Mouse (Mus musculus) limb, embryonic 12.5 days (tissue): Measurements from ENCODE around the gene Batf. TPM values are rescaled to one million over a fixed set of nuclear protein-coding genes. Genes with fewer than 3 reads are reported as not detected.
"Not testable (repeated sequence)": the region's sequence is repeated elsewhere in the genome, so short reads cannot be mapped to it uniquely, and the experiment has no call there.

Experiments used
- ATAC-seq: fragments of 200-750 bp; cut with Nextera tagmentation; 2 replicates; pipeline ENCODE4 v1.8.0; 2017; ENCODE audit warnings: low read depth, moderate TSS enrichment; ENCODE audit not compliant: insufficient number of reproducible peaks, insufficient read depth, low FRiP score, low TSS enrichment
- H3K27ac ChIP-seq: fragments of 300-500 bp; sonication (generic); 2 replicates; pipeline ENCODE4 v1.5.1; 2016; ENCODE audit warnings: mild to moderate bottlenecking, moderate library complexity
- H3K27me3 ChIP-seq: fragments of 300-500 bp; sonication (generic); 2 replicates; pipeline ENCODE4 v1.6.1; 2016; ENCODE audit warnings: mild to moderate bottlenecking, moderate library complexity
- H3K36me3 ChIP-seq: fragments of 300-500 bp; sonication (generic); 2 replicates; pipeline ENCODE4 v1.6.1; 2016; ENCODE audit warnings: mild to moderate bottlenecking, moderate library complexity
- H3K4me1 ChIP-seq: fragments of 300-500 bp; sonication (generic); replicated peaks from 2 replicates; pipeline ENCODE4 v1.6.1; 2016
- H3K4me2 ChIP-seq: fragments of 300-500 bp; sonication (generic); 2 replicates; pipeline ENCODE4 v1.6.1; 2016; ENCODE audit warnings: mild to moderate bottlenecking, moderate library complexity
- H3K4me3 ChIP-seq: fragments of 300-500 bp; sonication (generic); replicated peaks from 2 replicates; pipeline ENCODE4 v1.5.1; 2016; ENCODE audit warnings: mild to moderate bottlenecking
- H3K9ac ChIP-seq: fragments of 300-500 bp; sonication (generic); replicated peaks from 2 replicates; pipeline ENCODE4 v1.6.1; 2016; ENCODE audit warnings: mild to moderate bottlenecking, moderate library complexity
- H3K9me3 ChIP-seq: fragments of 300-500 bp; sonication (generic); 2 replicates; pipeline ENCODE4 v1.6.1; 2016; ENCODE audit warnings: mild to moderate bottlenecking, moderate library complexity
- WGBS: fragments of 180-500 bp; shearing (Covaris S2); methylation state at CpG from one replicate; pipeline ENCODE4 v1.1.7; 2016; 5-methylcytosine and 5-hydroxymethylcytosine counted together
- polyA plus RNA-seq: library from polyadenylated mRNA; unstranded; fragments of >200 nt; fragmentation: Nextera tagmentation; extraction: Ambion mirVana; gene quantifications from 2 replicates; pipeline ENCODE4 v1.2.1, GENCODE M21; 2016

Gene Batf
- polyA plus RNA-seq, 1 experiment from 2014 or later, result 1.8 TPM

DNA sequence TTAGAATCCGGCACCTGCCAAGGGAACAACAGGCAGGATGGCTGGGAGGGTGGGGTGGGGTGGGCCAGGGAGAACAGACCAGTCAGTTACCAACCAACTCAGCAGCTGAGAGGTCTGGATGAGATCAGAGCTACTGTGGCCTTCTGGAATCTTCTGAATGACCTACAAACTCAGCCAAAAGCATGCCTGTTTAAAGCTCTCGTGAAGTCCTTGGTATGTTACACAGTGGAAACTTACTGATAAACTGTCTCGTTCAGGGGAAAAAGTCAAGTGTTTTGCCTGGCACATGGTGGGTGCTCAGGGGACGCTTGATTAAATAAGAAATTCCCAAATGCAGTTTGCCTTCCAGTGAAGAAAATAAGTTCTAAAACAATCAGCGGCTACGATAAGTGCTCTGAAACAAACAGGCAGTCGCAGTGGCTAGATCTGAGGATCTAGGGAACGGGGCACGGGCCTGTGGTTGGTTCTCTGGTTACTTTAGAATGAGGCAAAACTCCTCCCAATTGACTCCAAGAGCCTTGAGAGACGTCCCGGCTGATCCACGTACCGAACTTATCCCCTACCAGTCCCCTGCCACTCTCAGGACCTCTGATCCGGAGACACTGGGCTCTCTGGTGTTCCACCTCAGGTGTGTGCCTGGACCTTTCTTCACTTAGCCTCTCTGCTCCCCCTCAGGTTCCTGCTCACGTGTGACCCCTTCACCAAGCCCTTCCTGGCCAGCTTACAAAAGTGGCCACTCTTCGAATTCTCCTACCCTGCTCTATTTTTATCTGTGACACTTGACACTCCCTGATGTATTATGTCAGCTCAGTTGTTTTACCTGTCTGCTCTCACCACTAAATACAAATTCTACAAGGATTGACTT is 1.8 kb upstream of the Batf start:
- Histone ChIP-seq H3K9me3 (no peaks in the 10 kb centered on the region), H3K4me2 (no peak overlapping the region), H3K27me3 (peaks cover 14% of the 10 kb centered on the region; the same call in 1 of the 2 replicates), H3K36me3 (no peaks in the 10 kb centered on the region), H3K4me3 (no peak overlapping the region), H3K4me1 (peaks cover 14% of the 10 kb centered on the region), H3K9ac (no peak overlapping the region), H3K27ac (no peak overlapping the region)
- no peak for ATAC-seq
- 81% methylated on average over 16 of the region's 16 CpGs for WGBS

DNA sequence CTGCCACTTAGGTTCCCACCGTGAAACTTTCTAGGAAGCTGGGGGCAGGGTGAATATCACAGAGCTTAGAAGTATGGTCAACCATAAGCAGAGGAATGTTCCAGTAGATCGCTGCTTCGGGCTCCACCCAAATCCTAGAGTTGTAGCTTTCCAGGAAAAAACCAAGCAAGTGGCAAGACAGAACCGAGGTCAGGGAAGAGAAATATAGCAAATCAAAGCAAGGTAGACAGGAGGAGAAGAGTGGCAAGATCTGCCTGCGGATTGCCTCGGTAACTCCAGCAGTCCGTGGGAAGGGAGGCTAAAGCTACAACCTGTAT is 706 bp downstream of the Batf start:
- Histone ChIP-seq H3K27me3 (peaks cover 14% of the 10 kb centered on the region; the same call in 1 of the 2 replicates), H3K4me1 (peaks cover 14% of the 10 kb centered on the region), H3K36me3 (no peaks in the 10 kb centered on the region), H3K4me3 (no peak overlapping the region), H3K9ac (no peak overlapping the region), H3K4me2 (peak overlapping the region; percentile 42; the same call in 1 of the 2 replicates), H3K27ac (no peak overlapping the region), H3K9me3 (no peaks in the 10 kb centered on the region)
- ATAC-seq, result no peak
- 79% methylated on average over 7 of the region's 7 CpGs for WGBS

DNA sequence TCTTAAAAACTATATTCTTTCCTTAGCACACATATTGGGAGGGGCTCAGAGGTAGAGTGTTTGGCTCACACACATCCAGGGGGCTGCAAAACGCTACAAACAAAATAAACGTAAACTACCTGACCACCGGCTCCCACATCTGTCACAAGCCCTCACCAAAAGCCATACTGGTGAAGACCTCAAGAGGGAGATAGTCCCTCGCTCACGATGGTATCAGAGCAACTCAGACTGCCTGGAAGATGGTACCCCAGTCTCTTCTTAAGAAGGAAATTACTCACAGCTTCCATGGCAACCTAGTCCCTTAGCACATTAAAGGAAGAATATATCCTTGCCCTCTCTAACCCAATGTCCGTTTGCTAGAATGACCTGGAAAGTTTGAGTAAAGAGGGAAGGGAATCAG is 1.4 kb downstream of the Batf start:
- no peak overlapping the region for H3K4me3 ChIP-seq
- 71% methylated on average over 6 of the region's 6 CpGs for WGBS
- no peak overlapping the region for H3K9ac ChIP-seq
- no peaks in the 10 kb centered on the region for H3K9me3 ChIP-seq
- no peak overlapping the region for H3K4me2 ChIP-seq
- H3K4me1 ChIP-seq, result peaks cover 14% of the 10 kb centered on the region
- no peaks in the 10 kb centered on the region for H3K36me3 ChIP-seq
- no peak for ATAC-seq
- H3K27ac ChIP-seq, result no peak overlapping the region
- H3K27me3 ChIP-seq, result peaks cover 14% of the 10 kb centered on the region; the same call in 1 of the 2 replicates

DNA sequence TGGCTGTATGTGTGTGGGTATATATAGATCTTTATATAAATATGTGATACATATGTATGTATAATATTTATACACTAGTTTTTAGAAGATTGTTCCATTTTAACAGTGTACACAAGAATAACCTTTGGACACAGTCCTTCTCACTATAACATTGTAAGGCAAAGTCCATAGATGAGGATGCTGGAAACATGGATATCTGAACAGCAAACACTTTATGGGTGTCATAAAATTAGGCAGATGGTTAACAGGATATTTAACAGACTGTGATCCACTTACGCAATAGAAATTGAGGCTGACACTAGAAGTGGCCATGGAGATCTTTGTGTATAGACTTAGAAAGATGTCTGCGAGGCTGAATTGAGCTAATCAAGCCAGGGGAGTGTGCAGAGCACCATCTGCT is 9.3 kb downstream of the Batf start:
- Histone ChIP-seq H3K4me1 (no peaks in the 10 kb centered on the region), H3K27ac (no peak overlapping the region), H3K36me3 (no peaks in the 10 kb centered on the region), H3K9me3 (no peaks in the 10 kb centered on the region), H3K4me2 (no peak overlapping the region), H3K4me3 (no peak overlapping the region), H3K27me3 (no peaks in the 10 kb centered on the region), H3K9ac (no peak overlapping the region)
- 82% methylated on average over 2 of the region's 2 CpGs for WGBS
- ATAC-seq, result no peak

DNA sequence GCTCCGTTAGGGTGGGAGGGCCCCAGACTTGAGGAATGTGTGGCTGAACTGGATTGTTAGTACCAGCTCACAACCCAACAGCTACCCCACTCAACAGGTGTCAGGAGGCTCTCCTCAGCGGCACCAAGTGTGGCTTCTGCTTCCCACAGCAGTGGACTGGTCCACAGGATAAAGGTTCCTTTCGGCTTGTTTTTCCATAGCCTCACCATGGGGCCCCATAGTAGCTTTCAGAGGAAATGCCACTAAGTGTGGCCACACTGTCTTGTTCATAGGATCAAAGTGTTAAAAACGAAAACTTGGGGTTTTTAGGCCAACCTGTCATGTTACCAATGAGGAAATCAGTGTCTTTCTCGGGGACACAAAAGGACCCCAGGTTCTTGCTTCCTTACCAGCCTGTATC is 10.0 kb downstream of the Batf start:
- Histone ChIP-seq H3K9ac (no peak overlapping the region), H3K4me3 (no peak overlapping the region), H3K27me3 (no peaks in the 10 kb centered on the region), H3K27ac (no peak overlapping the region), H3K4me2 (no peak overlapping the region), H3K4me1 (no peaks in the 10 kb centered on the region), H3K9me3 (no peaks in the 10 kb centered on the region), H3K36me3 (no peaks in the 10 kb centered on the region)
- ATAC-seq, result no peak
- 84% methylated on average over 5 of the region's 5 CpGs for WGBS

DNA sequence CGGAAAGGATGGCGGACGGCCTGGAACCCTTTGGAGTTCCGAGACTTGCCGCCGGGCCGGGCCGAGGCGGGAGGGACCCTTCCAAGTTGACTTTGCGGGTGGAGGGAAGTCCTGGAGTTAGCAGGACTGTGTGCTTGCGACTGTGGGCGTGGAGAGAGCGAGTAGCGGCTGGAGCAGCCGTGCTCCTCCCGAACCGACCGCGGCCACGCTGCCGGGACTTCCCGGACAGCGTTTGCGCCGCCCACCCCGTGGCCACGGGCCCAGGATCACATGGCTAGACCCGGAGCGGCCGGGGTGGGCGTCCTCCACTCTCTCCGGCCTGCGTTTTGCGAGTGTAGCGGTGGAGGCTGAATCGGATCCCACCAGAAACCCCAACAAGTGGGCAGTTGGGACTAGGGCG is 11.7 kb downstream of the Batf start:
- not testable (repeated sequence) for H3K36me3 ChIP-seq, H3K27me3 ChIP-seq, H3K27ac ChIP-seq, H3K9ac ChIP-seq, H3K4me1 ChIP-seq, H3K9me3 ChIP-seq
- peak overlapping the region; percentile 20 for H3K4me3 ChIP-seq
- WGBS, result 27% methylated on average over 15 of the region's 37 CpGs
- ATAC-seq, result peak; percentile 82; the same call in 1 of the 2 replicates
- peak overlapping the region; percentile 49 for H3K4me2 ChIP-seq

DNA sequence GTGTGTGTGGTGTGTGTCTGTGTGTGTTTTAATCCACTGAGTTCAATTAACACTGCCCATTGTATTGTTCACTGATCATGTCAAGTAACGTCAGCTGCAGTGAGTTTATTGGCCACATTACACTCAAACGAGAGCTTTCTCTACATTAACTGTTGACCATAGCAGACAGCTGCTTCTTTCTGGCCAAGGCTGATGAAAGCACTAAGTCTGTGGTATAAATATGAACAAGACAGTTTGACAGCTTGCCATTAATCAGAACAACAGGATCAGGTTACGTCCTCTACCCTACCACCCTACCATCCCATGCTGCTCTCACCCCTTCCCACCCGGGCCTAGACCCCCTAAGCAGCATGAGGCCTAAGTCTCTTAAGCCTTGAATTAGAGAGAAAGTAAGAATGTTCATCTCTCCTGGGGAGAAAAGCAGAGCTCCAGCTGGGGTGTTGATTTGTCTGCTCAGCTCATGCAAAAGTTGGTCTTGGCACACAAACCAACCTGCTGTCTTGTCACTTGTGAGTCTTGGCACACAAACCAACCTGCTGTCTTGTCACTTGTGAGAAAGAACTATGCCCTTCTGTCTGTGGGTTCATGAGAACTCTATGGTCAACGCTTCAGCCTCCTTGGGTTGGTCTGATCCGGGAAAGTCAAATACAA is 13.8 kb downstream of the Batf start:
- Histone ChIP-seq H3K4me2 (no peak overlapping the region), H3K4me1 (peaks cover 6% of the 10 kb centered on the region; the same call in 1 of the 2 replicates), H3K27ac (no peak overlapping the region), H3K27me3 (no peaks in the 10 kb centered on the region), H3K36me3 (no peaks in the 10 kb centered on the region), H3K9ac (no peak overlapping the region), H3K9me3 (no peaks in the 10 kb centered on the region), H3K4me3 (no peak overlapping the region)
- 56% methylated on average over 6 of the region's 6 CpGs for WGBS
- ATAC-seq, result no peak

DNA sequence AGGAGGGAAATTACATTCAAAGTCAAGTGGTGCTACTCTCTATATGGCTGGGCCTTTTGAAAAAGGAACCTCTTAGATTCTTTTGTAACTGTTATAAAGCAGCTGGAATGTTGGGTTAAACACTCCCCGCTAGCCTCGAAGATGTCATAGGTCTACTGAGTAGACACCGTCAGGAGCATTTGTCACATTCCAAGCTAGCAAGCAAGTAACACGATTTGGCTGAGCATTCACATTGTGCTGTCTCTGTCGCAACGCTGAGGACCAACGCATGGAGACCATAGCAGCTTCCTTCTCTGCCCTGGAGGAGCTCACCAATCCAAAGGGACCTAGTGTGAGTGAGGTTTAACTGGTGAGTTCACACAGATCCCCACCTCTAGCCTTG is 14.4 kb downstream of the Batf start:
- 87% methylated on average over 7 of the region's 7 CpGs for WGBS
- H3K4me2 ChIP-seq, result no peak overlapping the region
- no peaks in the 10 kb centered on the region for H3K9me3 ChIP-seq
- H3K4me1 ChIP-seq, result peaks cover 12% of the 10 kb centered on the region
- H3K9ac ChIP-seq, result no peak overlapping the region
- no peak overlapping the region for H3K27ac ChIP-seq
- no peaks in the 10 kb centered on the region for H3K36me3 ChIP-seq
- no peak overlapping the region for H3K4me3 ChIP-seq
- H3K27me3 ChIP-seq, result no peaks in the 10 kb centered on the region
- no peak for ATAC-seq

DNA sequence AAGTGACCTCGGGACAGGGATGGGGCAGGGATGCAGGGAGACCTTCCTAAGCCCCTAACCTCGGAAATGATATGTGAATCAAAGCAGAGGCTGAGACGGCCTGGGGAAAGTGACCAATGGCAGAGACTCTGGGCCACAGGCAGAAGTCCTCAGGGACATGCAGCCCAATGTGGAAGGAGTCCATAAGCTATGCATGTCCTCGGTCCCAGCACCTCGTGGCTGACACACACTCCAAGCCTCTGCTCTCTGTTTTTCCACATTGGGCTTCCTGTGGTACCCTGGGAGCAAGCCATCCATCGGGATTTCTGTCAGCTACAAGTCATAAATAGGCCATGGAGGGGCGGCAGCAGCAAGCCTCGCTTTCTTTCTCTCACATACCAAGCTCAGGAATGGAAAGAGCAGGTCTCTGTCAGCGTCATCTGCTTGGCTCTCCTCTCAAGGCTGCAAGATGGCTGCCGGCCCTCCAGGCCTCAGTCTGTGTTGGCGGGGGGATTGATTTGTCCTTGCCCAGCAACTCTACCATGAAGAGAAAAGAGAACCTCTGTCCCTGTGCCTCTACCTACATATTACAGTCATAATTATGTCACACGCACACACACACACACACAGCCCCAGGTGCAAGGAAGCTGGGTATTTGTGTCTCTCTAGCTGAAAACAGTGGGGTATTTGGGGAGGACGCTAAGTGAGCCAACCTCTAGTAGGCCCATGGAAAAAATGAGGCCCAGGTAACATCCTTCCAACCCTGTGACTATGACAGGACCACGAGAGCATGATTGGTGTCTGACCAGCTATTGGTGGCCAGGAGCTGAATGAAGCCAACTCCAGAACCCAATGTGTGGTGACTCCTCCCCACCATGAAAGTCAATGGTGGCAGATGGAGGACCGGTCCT is 15.9 kb downstream of the Batf start:
- 75% methylated on average over 15 of the region's 15 CpGs for WGBS
- Histone ChIP-seq H3K9ac (no peak overlapping the region), H3K27me3 (peaks cover 9% of the 10 kb centered on the region), H3K9me3 (no peaks in the 10 kb centered on the region), H3K4me2 (no peak overlapping the region), H3K4me3 (no peak overlapping the region), H3K27ac (no peak overlapping the region), H3K36me3 (no peaks in the 10 kb centered on the region), H3K4me1 (peaks cover 21% of the 10 kb centered on the region)
- ATAC-seq, result no peak

DNA sequence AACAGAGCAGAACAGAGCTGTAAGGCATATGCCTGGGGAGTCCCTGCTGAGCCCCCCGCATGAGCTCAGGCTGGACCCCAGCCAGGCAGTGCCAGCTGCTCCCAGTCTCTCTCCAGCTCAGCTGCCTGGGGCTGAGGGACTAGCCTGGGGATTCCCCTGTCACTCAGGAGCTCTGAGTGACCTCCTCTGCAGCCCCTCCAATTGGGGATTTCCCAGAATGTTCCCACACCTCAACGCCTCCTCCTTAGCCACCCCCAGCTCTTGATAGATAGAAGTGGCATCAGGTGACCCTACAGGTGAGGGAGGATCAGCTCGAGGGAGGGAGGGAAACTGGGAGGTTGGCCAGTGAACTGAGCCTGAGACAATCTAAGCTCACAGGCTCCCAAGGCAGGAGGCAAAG is 17.0 kb downstream of the Batf start:
- Histone ChIP-seq H3K4me3 (no peak overlapping the region), H3K9ac (no peak overlapping the region), H3K36me3 (no peaks in the 10 kb centered on the region), H3K9me3 (no peaks in the 10 kb centered on the region), H3K27ac (no peak overlapping the region), H3K4me2 (no peak overlapping the region), H3K27me3 (peaks cover 16% of the 10 kb centered on the region), H3K4me1 (peaks cover 21% of the 10 kb centered on the region)
- 71% methylated on average over 3 of the region's 3 CpGs for WGBS
- ATAC-seq, result no peak

DNA sequence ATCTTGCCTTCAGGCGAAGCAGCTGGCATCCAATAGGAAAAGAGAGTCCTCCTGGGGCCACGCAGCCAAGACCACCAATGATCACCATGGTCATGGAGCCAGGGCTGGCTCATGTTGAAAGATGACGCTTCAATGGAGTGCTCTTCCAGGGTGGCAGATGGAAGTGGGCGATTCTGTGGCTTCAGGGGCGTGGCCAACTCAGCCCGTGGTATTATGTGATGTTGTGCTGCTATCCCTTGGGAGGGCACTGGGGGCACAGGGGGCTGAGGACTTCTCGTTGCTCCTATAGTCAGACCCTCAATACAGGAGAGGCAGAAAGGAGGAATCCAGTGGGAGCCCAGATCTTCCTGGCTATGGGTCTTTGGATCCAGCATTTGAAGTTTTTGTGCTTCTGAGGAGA is 18.1 kb downstream of the Batf start:
- Histone ChIP-seq H3K27ac (peak overlapping the region; percentile 60; the same call in 1 of the 2 replicates), H3K27me3 (peaks cover 16% of the 10 kb centered on the region), H3K4me2 (no peak overlapping the region), H3K36me3 (no peaks in the 10 kb centered on the region), H3K4me1 (peaks cover 21% of the 10 kb centered on the region), H3K4me3 (no peak overlapping the region), H3K9me3 (no peaks in the 10 kb centered on the region), H3K9ac (no peak overlapping the region)
- ATAC-seq, result no peak
- 79% methylated on average over 7 of the region's 7 CpGs for WGBS
